Mouse (Mus musculus) testis, postnatal 10 days (tissue): ENCODE measurements around the gene Pcdh7.

Experiments
- DNase-seq: peaks from one replicate; pipeline ENCODE4 v3.0.0; 2021; ENCODE audit warnings: low spot score

The Pcdh7 gene

GRCm38 (mm10) chr5:57921140-57921539 is 203.4 kb downstream of the Pcdh7 start:
- DNase-seq: no peak

GRCm38 (mm10) chr5:57931331-57931730 is 213.6 kb downstream of the Pcdh7 start:
- no peak for DNase-seq

- no peak for DNase-seq
Measured at GRCm38 (mm10) chr5:57931738-57932137, 214.0 kb downstream of the Pcdh7 start.

GRCm38 (mm10) chr5:57934666-57935065 is 216.9 kb downstream of the Pcdh7 start:
- no peak for DNase-seq

- DNase-seq: no peak
Measured at GRCm38 (mm10) chr5:57940457-57940856, 222.7 kb downstream of the Pcdh7 start.

GRCm38 (mm10) chr5:57943176-57943575 is 225.4 kb downstream of the Pcdh7 start:
- no peak for DNase-seq

GRCm38 (mm10) chr5:57943611-57944010 is 225.8 kb downstream of the Pcdh7 start:
- no peak for DNase-seq

GRCm38 (mm10) chr5:57945419-57945818 is 227.7 kb downstream of the Pcdh7 start:
- DNase-seq: no peak

GRCm38 (mm10) chr5:57959317-57959716 is 241.6 kb downstream of the Pcdh7 start:
- DNase-seq: no peak

GRCm38 (mm10) chr5:57963792-57964191 is 246.0 kb downstream of the Pcdh7 start:
- DNase-seq: no peak

GRCm38 (mm10) chr5:57964201-57964600 is 246.4 kb downstream of the Pcdh7 start:
- no peak for DNase-seq

- no peak for DNase-seq
Measured at GRCm38 (mm10) chr5:57993584-57993983, 275.8 kb downstream of the Pcdh7 start.

- DNase-seq: no peak
Measured at GRCm38 (mm10) chr5:58021331-58021730, 303.6 kb downstream of the Pcdh7 start.

GRCm38 (mm10) chr5:58025123-58025522 is 307.4 kb downstream of the Pcdh7 start:
- no peak for DNase-seq

GRCm38 (mm10) chr5:58025759-58026158 is 308.0 kb downstream of the Pcdh7 start:
- DNase-seq: no peak

GRCm38 (mm10) chr5:58039875-58040274 is 322.1 kb downstream of the Pcdh7 start:
- DNase-seq: no peak

GRCm38 (mm10) chr5:58044216-58044615 is 326.4 kb downstream of the Pcdh7 start:
- no peak for DNase-seq

- DNase-seq: no peak
Measured at GRCm38 (mm10) chr5:58081054-58081453, 363.3 kb downstream of the Pcdh7 start.

GRCm38 (mm10) chr5:58082230-58082629 is 364.5 kb downstream of the Pcdh7 start:
- DNase-seq: no peak

GRCm38 (mm10) chr5:58083056-58083455 is 365.3 kb downstream of the Pcdh7 start:
- no peak for DNase-seq

GRCm38 (mm10) chr5:58083972-58084371 is 366.2 kb downstream of the Pcdh7 start:
- DNase-seq: no peak

GRCm38 (mm10) chr5:58108665-58109364 is 391.0 kb downstream of the Pcdh7 start:
- DNase-seq: no peak

- no peak for DNase-seq
Measured at GRCm38 (mm10) chr5:58116096-58116495, 398.3 kb downstream of the Pcdh7 start.

- no peak for DNase-seq
Measured at GRCm38 (mm10) chr5:58117896-58118295, 400.1 kb downstream of the Pcdh7 start.
